Mouse (Mus musculus) mature B cell (primary cell): ENCODE results near the gene Zfp366.

Source experiments
- in situ Hi-C: fragments of 300-500 bp; cut with MboI; formaldehyde crosslinking; loops from 2 replicates; pipeline ENCODE4 v1.14.3; 2019

The Zfp366 gene

DNA sequence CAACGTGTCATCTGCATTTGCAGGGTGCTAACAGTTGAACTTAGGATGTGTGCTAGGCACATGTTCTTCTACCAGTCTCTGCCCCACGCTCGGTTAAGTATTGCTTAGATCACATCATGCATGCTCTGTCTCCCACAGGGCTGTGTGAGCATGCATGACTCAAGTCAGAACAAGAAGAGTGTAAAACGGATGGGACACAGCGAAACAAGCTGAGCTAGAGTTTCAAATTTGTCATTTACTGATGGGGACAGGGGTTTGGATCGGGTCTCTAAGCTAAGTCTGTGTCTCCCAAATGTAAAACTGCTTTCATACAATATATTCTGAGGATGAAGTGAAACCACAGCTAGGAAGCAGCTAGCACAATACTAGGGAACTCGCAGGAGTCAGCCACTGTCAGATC lies 2.2 kb downstream of the Zfp366 start:
- in situ Hi-C loops: no loop called here

- in situ Hi-C loops: no loop called here
Measured at GRCm38 (mm10) chr13:99187456-99187855, 2.8 kb downstream of the Zfp366 start.

DNA sequence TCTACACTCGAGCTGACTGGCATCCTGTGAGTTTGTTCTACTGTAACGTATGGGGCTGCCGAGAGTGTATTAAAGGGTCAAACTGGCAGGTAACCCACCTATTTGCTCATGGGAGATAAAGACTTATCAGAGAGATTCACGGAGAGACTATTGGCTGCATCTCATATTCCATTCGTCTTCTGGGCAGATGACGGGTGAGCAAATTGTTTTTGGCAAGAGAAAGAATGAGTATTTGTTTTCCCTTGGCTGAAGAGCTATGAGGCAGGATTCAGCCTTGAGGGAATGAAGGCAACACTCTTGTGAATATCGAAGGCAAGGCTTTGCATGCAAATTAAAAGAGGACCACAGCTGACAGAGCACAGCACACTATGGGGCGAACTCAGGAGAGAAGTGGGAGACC lies 4.0 kb downstream of the Zfp366 start:
- in situ Hi-C loops: no loop called here

DNA sequence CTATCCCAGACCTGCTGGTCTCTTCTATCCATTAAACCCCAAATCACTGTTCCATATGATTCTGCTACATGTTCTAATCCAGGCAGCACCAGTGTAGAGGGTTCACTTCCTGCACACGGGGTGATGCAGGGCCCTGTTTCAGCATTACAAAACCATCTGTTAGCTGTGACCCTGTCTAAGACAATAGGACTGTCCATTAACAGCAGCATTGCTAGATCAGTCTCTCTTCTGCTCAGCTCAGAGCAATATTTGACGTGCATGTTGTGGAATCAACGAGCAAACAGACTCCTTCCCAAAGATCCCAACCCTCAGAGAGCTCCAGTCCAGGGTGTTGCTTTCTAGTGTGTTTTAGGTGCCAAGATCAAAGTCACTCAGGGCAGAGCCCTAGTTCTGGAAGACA lies 5.0 kb downstream of the Zfp366 start:
- in situ Hi-C loops: no loop called here

- in situ Hi-C loops: no loop called here
Measured at GRCm38 (mm10) chr13:99190466-99190865, 5.8 kb downstream of the Zfp366 start.

GRCm38 (mm10) chr13:99191063-99191462 lies 6.4 kb downstream of the Zfp366 start:
- in situ Hi-C loops: no loop called here

DNA sequence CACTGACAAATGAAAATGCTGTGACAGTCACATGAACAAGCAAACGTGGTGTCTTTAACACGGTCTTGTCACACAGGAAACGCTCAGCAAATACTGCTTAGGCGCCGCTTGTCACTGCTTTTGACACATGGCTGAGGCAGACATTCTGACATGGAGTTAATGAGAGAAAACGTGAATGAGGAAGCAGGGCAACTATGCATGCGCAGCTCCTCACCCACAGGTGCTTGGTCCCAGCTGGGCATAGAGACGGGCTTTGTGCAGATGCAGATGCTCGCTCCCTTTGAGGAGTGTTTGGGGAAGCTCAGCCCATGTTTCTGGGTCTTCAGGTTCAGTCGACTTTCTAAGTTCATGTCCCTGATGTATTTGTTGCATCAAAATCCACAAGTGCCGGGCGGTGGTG lies 11.7 kb downstream of the Zfp366 start:
- in situ Hi-C loops: no loop called here

- in situ Hi-C loops: no loop called here
Measured at GRCm38 (mm10) chr13:99196865-99197264, 12.2 kb downstream of the Zfp366 start.

GRCm38 (mm10) chr13:99201647-99202574 lies 17.3 kb downstream of the Zfp366 start:
- in situ Hi-C loops: no loop called here

- in situ Hi-C loops: no loop called here
Measured at GRCm38 (mm10) chr13:99207214-99207613, 22.6 kb downstream of the Zfp366 start.

- in situ Hi-C loops: no loop called here
Measured at GRCm38 (mm10) chr13:99209859-99210258, 25.2 kb downstream of the Zfp366 start.

DNA sequence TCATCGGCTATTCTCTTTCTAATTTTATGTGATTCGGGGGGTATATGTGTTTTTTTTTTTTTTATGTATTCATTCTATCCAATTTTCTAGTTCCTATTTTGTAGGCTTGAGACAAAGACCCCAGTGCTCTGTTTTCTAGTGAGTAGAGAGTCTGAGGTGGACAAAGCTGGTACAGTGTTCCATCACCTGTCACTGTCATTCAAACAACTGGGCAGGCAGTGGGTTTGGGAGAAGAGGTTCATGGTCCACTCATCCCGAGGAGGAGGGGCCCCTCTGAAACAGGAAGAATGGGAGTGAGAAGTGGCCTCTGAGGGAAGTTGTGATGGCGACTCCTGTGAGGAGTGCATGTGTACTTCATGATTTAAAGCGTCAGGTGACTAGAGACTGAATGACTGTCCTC lies 26.2 kb downstream of the Zfp366 start:
- in situ Hi-C loops: no loop called here

DNA sequence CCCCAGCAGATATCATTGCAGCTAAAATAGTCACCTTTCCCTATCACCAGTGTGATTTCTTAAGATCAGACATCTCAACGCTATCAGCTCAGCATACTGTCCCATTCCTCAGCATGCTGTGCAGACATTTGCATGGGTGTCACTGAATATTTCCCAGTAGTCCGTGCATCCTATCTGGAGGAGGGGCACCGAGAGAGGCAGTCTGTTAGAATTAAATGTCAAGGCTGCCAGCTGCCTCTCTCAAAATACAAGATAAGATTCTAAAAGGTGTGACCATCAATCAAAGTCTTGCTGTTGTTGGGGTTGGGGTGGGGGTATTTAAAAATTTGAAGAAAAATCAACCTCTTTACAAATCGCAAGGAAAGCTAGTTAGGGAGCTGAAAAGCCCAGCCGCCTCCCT lies 28.4 kb downstream of the Zfp366 start:
- in situ Hi-C loops: no loop called here

DNA sequence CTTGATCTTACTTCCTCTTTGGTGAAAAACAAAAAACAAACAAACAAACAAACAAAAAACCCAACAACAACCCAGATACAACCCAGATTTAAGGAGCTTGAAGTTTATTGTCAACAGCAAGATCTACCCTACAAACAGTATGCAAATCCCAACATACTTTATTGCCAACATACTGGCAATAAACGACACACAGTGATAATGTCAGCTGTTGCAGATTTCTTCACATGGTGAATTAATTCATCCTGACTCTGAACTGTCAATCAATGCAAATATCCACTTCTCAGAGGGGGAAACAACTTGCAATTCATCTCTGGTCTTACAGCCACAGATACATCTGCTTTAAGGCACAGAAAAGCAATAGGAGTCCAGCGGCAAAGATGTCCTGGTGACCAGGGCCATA lies 31.4 kb downstream of the Zfp366 start:
- in situ Hi-C loops: no loop called here

DNA sequence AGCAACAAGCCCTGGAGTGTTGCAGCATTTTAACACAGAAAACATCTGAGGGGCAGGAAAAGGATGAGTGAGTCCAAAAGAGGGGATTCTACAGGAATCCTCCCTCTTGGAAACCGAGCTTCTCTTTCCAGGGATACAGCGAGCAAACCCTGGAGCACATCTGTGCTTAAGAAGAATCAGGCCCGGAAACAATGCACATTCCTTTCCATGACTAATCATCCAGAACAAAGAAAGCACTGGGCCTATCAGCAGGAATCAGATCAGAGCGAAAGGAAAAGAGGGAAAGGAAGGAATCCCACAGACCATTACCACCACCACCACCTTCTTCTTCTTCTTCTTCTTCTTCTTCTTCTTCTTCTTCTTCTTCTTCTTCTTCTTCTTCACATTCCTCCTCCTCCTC lies 33.4 kb downstream of the Zfp366 start:
- in situ Hi-C loops: no loop called here

- in situ Hi-C loops: no loop called here
Measured at GRCm38 (mm10) chr13:99219586-99219985, 35.0 kb downstream of the Zfp366 start.

DNA sequence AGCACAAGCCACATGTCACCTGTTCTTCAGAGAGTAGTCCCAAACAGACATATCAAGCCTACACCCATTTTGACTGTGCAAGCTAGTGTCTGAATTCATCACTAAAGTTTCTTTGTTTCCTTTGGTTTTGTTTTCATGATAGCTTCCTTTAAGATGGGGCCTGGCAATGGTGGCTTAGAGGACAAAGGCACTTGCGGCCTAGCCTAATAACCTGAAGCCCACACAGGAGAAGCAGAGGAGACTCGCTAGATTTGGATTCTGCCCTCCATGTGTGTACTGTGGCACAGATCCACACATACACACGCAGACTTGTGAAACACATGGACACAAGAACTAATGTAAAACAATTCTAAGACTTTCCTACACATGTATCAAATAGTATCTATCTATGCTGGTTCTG lies 37.4 kb downstream of the Zfp366 start:
- in situ Hi-C loops: no loop called here

DNA sequence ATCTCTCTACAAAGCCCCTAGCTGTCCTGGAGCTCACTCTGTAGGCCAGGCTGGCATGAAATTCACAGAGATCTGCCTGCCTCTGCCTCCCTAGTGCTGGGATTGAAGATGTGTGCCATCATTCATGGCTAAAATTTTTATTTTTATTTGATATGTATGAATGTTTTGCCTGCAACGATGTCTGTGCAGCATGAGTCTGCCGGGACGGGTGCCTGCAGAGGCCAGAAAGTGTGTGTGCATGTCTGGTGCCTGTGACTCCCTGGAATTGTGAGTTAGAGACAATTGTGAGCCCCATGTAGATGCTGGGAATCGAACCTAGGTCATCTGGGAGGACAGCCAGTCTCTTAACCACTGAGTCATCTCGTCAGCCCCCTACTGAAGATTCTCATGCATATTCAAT lies 37.9 kb downstream of the Zfp366 start:
- in situ Hi-C loops: no loop called here

DNA sequence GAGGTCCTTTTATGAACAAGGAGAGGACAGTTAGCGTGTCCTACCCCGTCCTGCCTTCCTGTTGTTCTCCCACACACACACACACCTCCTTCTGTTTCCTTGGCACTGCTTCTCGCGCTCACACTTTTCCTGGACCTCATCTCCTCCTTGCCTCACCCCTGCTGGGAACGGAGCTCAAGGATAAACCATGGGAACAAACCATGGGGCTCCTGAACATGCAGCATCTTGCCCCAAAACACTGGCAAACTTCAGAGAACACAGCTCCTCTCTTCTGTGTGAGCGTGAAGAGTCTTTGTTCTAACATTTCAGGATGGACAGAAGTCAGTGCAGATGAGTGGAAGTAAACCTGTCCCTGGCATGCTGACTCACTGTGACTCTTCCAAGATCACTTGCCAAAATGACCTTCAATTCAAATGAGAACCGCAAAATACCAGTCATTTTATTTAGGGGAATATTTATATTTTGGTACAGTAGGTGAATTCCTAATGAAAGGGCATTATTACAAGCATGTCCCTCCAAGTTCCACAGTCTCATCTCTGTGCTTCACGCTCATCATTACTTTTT lies 38.8 kb downstream of the Zfp366 start:
- in situ Hi-C loops: no loop called here

DNA sequence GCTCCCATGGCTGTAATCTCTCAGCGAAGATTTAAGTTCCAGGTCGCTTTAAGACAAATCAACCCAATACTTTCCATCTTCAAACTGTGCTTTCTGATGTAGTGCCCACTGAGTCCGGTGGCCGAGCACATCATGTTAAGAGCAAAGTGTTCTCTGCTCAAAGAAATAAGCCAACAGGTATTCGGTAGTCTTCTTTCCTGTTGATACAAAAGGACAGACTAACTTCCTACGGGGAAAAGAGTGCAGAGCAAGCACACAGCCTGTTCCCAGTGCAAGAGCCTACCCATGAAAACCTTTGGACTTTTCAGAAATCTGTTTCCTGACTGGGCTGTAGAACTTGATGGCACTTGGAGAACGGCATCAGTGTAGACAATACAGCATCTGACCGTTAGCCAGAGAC lies 39.3 kb downstream of the Zfp366 start:
- in situ Hi-C loops: no loop called here

GRCm38 (mm10) chr13:99225374-99226240 lies 41.0 kb downstream of the Zfp366 start:
- in situ Hi-C loops: no loop called here

- in situ Hi-C loops: no loop called here
Measured at GRCm38 (mm10) chr13:99226809-99227208, 42.2 kb downstream of the Zfp366 start.
